Mouse (Mus musculus) liver, adult 2 months (tissue): Measurements from ENCODE around the gene Hist1h2an.

Experiments used
- CTCF ChIP-seq: fragments of 200-500 bp; IDR thresholded peaks from 2 replicates; pipeline ENCODE4 v1.5.1; 2011; ENCODE audit warnings: low read depth, low read length, control low read depth
- POLR2A ChIP-seq: fragments of 200-500 bp; IDR thresholded peaks from 2 replicates; pipeline ENCODE4 v1.6.1; 2011; ENCODE audit warnings: low read length, control low read depth; ENCODE audit not compliant: insufficient read depth; ENCODE audit errors: extremely low read depth

DNA sequence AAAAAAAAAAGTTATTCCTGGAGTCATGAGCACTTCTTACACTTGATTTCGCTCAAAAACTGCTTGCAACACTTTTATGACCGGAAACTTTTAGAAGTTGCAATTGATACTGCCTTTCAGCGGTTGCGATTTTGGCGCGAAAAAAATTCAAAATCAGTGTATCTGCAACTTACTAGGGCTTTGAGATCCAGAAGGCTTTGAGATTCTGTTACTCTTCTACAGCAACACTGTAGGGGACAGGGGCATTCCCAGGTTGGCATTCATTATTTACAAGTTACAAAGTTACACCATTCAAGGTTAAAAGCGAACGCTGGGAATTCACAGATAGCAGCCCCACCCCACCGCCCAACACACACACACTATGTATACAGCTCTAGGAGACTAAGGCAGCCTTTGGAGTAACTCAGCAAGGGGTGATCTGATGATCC is 3.3 kb downstream of the Hist1h2an start:
- no peak for TF ChIP-seq CTCF
- no peak for TF ChIP-seq POLR2A
